8 mouse cellular contexts compared by ENCODE assay signal in the genomic region with DNA sequence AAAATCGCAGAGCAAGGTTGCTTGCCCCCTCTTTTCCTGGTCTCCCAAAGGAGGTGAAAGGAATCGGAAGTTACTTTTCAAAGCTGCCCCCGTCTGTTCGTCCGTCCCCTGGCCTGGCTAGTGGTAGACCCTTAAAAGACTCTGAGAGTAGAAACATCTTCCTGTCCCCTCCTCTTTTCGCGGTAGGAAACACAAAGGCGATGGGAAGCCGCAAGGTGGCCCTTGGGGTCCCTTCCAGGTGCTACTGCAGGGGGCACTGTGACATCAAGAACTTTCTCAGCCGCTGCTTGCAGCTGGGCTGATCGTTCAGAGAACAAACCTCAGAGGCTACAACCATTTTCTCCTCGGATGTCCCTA.
A peak's percentile ranks its signal among the peaks of the same experiment; 100 is the strongest.
DNase-seq lines count a peak whose midpoint lies in the region; ATAC-seq lines count a peak whose summit lies in the region.

No protein-coding gene starts in this region.

- no peak overlapping the region for H3K9ac ChIP-seq in hindbrain, embryonic 11.5 days (ENCODE audit: low read depth, low read length)

- peak; percentile 16 for DNase-seq in right cerebral cortex, postnatal 4 days
- DNase-seq in right cerebral cortex, postnatal 36 days (ENCODE audit: low spot score in 2 of 2), result no peak
- peak; percentile 63 for DNase-seq in forebrain, embryonic 10.5 days (ENCODE audit: extremely low spot score, low spot score)
- peak; percentile 74 for DNase-seq in hindbrain, embryonic 11.5 days (ENCODE audit: low spot score)
- peak; percentile 38 for DNase-seq in liver
- peak; percentile 63 for DNase-seq in neural tube, embryonic 10.5 days (ENCODE audit: extremely low spot score, low spot score)
- no peak for DNase-seq in spleen, postnatal 14 days (ENCODE audit: low spot score in 2 of 2)

- no peak overlapping the region for H3K27ac ChIP-seq in forebrain, embryonic 10.5 days
- H3K27ac ChIP-seq in hindbrain, embryonic 11.5 days (ENCODE audit: low read depth, low read length), result no peak overlapping the region

- H3K9me3 ChIP-seq in forebrain, embryonic 10.5 days, result no peaks in the 10 kb centered on the region
- no peaks in the 10 kb centered on the region for H3K9me3 ChIP-seq in hindbrain, embryonic 11.5 days (ENCODE audit: control insufficient read depth, low read length)

- no peak for ATAC-seq in hindbrain, embryonic 11.5 days (ENCODE audit: low FRiP score)
- no peak for ATAC-seq in erythroid progenitor cell, adult 5-6 weeks (replicated peaks; ENCODE audit: low FRiP score, poor library complexity, severe bottlenecking)

- peak overlapping the region; percentile 46 for H3K4me3 ChIP-seq in forebrain, embryonic 10.5 days
- H3K4me3 ChIP-seq in hindbrain, embryonic 11.5 days (ENCODE audit: low read depth, low read length), result no peak overlapping the region

- H3K27me3 ChIP-seq in forebrain, embryonic 10.5 days (ENCODE audit: poor library complexity, severe bottlenecking), result peaks cover 90% of the 10 kb centered on the region
- H3K27me3 ChIP-seq in hindbrain, embryonic 11.5 days (ENCODE audit: control insufficient read depth, insufficient read depth, low read length), result peaks cover 32% of the 10 kb centered on the region

- H3K4me2 ChIP-seq in hindbrain, embryonic 11.5 days (replicated peaks; ENCODE audit: low read depth, low read length), result peak overlapping the region; percentile 36

- H3K36me3 ChIP-seq in forebrain, embryonic 10.5 days (replicated peaks), result no peaks in the 10 kb centered on the region
- no peaks in the 10 kb centered on the region for H3K36me3 ChIP-seq in hindbrain, embryonic 11.5 days (ENCODE audit: control insufficient read depth, insufficient read depth, low read length)

- WGBS in forebrain, embryonic 10.5 days, result under 1% methylated on average over 12 of the region's 12 CpGs
- 3% methylated on average over 12 of the region's 12 CpGs for WGBS in hindbrain, embryonic 11.5 days

- H3K4me1 ChIP-seq in forebrain, embryonic 10.5 days, result peaks cover 32% of the 10 kb centered on the region
- no peaks in the 10 kb centered on the region; the same call in 1 of the 2 replicates for H3K4me1 ChIP-seq in hindbrain, embryonic 11.5 days (replicated peaks; ENCODE audit: control insufficient read depth, insufficient read depth, low read length)

Comparison
In these comparisons a context has a peak if more than half of its experiments do, and no peak if none do; other contexts are left out.
1. DNase-seq: peak in right cerebral cortex, postnatal 4 days (single experiment), forebrain, embryonic 10.5 days (single experiment), hindbrain, embryonic 11.5 days (single experiment), liver (single experiment) and neural tube, embryonic 10.5 days (single experiment); none in right cerebral cortex, postnatal 36 days (0 of 2) and spleen, postnatal 14 days (0 of 2).